Mouse (Mus musculus) ovary, adult 18-20 months (tissue): ENCODE measurements around the gene Keap1.
"Not testable (repeated sequence)": the region's sequence is repeated elsewhere in the genome, so short reads cannot be mapped to it uniquely, and the experiment has no call there.

Experiments used
- DNase-seq: peaks from one replicate; pipeline ENCODE4 v3.0.0; 2022; ENCODE audit warnings: low spot score, mixed read lengths

Keap1 gene

DNA sequence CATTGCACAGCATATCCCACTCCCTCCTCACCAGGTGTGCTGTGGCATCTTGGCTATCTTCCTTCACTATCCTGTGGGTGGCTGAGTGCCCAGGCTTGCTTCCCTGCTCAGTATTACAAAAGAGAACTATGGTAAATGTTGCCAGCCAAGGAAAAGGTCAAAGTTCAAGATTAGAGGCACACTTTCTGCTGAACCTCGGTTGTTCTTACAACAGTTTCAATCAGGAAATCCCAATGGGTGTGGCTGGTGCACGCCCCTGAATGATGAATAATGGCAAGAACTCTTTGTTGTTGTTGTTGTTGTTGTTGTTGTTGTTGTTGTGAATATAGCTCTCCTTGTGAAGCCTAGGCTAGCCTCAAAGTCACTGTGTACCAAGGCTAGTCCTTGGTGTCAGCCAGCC, 22.7 kb upstream of the Keap1 start:
- DNase-seq, result no peak

GRCm38 (mm10) chr9:21260491-21261040, 21.4 kb upstream of the Keap1 start:
- DNase-seq, result no peak

DNA sequence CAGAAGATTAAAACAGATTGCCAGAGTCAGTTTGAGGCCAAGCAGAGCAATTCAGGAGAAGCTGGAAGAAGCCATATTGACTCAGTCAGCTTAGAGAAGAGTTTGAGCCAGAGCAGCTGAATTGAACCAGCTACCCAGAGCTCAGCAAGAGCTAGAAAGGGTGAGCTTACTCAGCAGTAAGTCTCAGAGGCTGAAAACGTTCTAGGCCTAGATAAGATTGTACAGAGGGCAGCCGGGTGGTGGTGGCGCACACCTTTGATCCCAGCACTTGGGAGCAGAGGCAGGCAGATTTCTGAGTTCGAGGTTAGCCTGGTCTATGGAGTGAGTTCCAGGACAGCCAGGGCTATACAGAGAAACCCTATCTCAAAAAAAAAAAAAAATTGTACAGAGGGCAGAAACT, 17.2 kb upstream of the Keap1 start:
- not testable (repeated sequence) for DNase-seq

DNA sequence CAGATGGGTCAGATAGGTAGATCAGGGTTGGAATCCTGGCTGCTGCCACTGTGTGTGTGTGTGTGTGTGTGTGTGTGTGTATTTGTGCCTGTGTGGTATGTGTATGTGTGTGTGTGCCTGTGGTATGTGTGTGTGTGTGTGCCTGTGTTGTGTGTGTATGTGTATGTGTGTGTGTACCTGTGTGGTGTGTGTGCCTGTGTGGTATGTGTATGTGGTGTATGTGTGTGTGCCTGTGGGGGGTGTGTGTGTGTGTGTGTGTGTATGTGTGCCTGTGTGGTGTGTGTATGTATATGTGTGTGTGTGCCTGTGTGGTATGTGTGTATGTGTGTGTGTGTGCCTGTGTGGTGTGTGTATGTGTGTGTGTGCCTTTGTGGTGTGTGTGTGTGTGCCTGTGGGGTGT, 15.5 kb upstream of the Keap1 start:
- no peak for DNase-seq

- DNase-seq, result no peak
Observed at GRCm38 (mm10) chr9:21251116-21251735, 12.1 kb upstream of the Keap1 start.

- no peak for DNase-seq
Observed at GRCm38 (mm10) chr9:21250509-21250908, 11.3 kb upstream of the Keap1 start.

DNA sequence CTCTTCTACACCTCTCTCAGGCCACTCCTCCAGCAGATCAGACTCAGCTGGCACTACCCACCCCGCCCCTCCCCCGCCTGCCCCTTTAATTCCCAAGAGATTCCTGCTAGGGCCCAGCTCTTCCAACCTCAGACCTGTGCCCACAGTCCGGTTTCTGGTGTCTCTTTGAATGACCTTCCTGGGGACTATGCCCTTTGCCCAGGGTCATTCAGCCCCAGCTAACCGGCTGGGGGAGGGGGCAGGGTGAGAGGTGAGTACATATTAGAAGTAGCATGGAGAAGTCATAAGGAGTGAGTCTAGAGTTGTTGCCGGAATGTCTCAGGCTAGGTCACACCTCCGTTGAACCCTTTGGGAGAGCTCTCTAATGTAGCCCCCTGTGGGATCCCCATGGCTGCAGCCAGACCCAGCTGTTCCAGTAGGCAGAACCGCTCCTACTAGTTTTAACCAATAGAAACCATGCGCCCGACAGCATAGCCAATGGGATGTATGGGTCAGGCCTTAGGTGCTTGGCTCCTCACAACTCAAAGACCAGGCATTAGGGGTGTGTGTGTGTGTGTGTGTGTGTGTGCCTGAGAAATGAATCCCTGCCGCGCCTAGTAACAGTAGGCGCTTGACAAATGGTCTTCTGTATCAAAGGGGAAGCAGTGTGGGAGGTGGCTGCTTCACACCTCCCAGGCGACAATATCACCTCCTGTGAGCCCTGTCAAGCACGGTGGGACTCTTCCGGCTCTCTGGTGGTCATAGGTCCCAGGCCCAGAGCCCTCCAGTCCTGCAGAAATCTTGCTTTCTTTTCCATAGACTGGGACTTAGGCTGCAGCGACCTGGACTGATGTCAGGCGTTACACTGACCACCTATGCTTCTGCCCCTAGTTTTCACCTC, 10.7 kb upstream of the Keap1 start:
- no peak for DNase-seq

GRCm38 (mm10) chr9:21248326-21248725, 9.2 kb upstream of the Keap1 start, which contains the start of gene S1pr5:
TSS of gene S1pr5 (minus strand) at chr9:21248443.
- DNase-seq, result no peak

- DNase-seq, result no peak
Observed at GRCm38 (mm10) chr9:21246342-21246741, 7.2 kb upstream of the Keap1 start.

- DNase-seq, result no peak
Observed at GRCm38 (mm10) chr9:21245113-21245487, 5.9 kb upstream of the Keap1 start.

GRCm38 (mm10) chr9:21244428-21245112, 5.4 kb upstream of the Keap1 start:
- no peak for DNase-seq

DNA sequence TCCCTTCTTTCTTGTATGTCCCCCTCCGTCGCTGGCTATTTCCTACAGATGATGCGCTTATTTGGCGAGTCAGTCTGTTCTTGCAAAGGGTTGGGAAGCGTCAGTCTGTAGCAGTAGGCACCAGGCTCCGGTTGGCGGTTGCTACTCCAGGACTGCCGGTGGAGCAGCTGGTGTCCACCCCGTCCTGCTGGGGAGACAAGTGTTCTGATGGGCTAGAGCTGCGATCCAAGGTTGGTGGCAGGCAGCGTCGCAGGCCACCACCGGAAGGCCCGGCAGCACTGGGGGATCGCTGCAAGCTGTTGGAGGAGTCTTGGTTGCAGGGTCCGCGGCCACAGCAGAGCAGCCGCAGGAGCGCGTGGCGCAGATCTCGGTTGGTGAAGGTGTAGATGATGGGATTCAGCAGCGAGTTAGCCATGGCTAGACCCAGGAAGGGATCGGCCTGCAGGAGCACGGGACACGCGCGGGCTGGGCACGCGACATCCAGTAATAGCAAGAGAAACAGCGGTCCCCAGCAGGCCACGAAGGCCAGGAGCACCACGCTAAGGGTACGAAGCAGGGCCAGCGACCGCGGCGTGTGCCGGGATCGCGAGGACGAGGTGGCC, 4.8 kb upstream of the Keap1 start:
- DNase-seq, result no peak

DNA sequence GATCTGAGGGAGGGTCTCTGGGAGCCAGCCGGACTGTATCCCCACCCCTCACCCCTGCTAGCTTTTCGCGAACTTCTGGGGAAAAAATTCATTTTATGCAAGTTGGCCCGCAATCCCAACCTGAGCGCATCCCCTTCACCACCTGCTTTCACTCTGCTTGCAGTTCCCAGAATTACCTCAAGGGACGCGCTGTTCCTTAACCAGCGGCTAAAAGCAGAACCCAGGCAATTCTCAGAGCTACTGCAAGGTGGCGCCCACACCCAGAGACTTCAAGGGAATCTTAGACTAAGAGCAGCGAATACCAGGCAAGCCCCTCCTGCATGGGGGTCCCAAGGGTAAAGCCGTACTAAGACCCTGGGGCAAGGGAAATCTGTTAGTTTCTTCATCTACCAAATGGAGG, 2.2 kb upstream of the Keap1 start:
- no peak for DNase-seq

GRCm38 (mm10) chr9:21239465-21239848, 296 bp upstream of the Keap1 start:
- no peak for DNase-seq

- no peak for DNase-seq
Observed at GRCm38 (mm10) chr9:21238004-21238732, 993 bp downstream of the Keap1 start.

DNA sequence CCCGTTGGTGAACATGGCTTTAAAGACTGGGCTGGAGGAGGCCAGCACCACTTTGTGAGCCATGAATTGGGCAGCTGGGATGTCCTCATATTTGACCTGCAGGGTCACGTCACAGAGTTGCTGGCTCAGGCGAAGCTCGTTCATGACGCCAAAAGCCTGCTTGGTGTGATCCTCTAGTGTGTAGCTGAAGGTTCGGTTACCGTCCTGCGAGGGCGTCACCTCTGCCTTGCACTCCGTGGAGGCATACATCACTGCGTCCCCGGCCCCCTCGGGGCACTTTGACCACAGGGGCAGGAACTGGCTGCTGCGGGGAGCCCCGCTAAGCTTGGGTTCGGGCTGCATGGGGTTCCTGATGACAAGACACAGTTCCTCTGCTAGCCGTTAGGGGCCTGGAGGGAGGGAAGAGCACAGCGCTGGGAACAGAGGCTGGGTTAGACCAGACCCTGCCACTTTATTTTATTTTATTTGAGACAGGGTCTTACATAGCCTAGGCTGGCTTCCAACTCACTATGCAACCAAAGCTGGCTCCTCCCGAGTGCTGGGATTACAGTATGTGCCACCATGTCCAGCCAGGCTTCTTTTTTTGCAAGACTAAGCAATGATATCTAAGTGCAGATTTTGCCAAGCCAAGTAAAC, 1.7 kb downstream of the Keap1 start:
- no peak for DNase-seq

GRCm38 (mm10) chr9:21236991-21237367, 2.2 kb downstream of the Keap1 start:
- DNase-seq, result no peak

GRCm38 (mm10) chr9:21235341-21235740, 3.8 kb downstream of the Keap1 start:
- DNase-seq, result no peak

GRCm38 (mm10) chr9:21233805-21234204, 5.4 kb downstream of the Keap1 start:
- no peak for DNase-seq

GRCm38 (mm10) chr9:21233366-21233765, 5.8 kb downstream of the Keap1 start:
- DNase-seq, result no peak

DNA sequence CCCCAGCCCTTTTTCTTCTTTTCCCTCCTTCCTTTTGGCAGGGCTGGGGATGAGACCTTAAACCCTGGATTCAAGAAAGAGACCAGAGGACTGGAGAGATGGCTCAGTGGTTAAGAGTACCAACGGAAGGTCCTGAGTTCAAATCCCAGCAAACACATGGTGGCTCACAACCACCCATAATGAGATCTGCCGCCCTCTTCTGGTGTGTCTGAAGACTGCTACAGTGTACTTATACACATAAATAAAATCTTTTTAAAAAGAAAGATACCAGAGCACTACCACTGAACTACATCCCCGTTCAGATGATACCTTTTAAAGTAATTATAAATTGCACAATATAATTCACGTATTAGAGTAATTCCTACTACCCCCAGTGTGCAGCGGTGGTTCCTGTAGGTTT, 6.3 kb downstream of the Keap1 start:
- DNase-seq, result no peak
